Mouse (Mus musculus) lung, postnatal 25 days (tissue): ENCODE measurements around the gene Afg1l.
A peak's percentile ranks its signal among the peaks of the same experiment; 100 is the strongest.

Experiments used
- DNase-seq: peaks from one replicate; pipeline ENCODE4 v3.0.0; 2022; ENCODE audit warnings: low spot score

Gene Afg1l

DNA sequence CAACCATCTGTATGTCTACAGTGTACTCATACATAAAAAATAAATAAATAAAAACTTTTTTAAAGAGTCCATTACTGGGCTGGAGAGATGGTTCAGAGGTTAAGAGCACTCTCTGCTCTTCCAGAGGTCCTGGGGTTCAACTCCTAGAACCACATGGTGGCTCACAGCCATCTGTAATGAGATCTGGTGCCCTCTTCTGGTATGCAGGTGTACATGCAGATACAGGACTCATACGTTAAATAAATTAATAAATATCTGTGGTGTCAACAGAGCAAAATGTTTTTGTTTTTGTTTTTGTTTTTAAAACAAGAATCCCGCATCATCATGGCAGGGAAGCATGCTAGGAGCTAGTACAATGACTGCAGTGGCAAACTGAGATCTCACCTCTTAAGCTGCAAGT is 181.3 kb downstream of the Afg1l start:
- no peak for DNase-seq

DNA sequence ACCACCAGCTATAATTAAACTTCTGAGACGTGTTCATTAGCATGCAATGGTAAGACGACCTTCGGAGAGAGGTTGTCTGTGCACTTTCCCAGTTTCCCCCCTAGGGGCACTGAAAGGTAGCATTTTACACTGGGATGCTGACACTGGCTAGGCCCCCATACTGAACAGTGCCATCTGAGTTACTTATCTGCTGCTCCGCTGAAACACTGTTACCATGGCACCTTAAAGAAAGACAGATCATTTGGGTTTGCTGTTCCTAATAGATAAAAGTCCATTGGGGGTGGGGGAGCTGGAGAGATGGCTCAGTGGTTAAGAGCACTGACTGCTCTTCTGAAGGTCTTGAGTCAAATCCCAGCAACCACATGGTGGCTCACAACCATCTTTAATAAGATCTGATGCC is 181.8 kb downstream of the Afg1l start:
- no peak for DNase-seq

DNA sequence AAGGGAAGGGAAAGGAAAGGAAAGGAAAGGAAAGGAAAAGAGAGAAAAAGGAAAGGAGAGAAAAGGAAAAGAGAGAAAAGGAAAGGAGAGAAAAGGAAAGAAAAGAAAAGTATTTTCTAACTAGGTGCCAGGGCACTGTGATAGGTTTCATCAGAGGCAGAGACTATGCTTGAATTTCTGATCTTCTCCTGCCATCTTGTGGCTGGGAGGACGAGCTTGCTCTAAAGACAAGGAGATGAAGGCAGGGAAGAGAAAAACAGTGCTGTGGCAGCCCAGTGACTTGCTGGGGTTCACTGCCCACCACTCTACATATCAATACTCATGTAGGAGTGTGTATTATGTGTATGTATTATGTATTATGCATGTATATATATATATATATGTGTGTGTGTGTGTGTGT is 183.3 kb downstream of the Afg1l start:
- peak; percentile 56 for DNase-seq

DNA sequence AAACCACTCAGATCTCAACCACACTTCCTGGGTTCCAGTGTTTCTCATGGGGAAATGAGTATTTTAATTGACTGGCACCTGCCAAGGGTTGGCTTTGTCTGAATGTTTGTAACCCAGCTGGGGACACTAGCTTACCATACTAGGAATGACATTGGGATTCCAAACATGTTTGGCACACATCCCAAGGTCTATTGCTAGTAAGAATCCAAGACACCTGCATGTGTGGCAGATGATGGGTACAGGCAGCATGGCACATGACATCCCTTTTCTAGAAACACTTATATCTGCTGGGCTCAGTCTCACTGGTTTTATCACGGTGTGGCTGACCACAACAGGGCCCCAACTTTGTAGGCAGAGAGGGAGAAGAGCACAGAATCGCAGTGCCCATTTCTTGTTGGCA is 184.0 kb downstream of the Afg1l start:
- no peak for DNase-seq

DNA sequence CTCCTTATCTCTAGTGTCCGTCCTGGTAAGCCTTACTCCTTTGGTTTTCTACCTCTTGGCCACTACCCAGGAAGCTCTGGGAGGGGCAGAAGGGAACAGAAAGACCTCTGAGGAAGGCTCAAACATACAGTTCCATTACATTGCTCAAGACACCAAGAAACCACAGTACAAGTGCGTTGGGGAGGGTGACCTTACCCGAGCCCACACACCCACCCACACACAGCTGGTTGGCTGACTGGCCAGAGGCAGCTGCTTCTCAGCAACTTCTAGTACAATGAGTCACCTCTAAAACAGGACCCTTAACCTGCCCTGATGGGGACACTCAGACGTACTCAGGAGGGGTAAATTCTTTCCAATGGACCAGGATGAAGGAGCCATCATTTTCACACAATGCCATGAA is 184.5 kb downstream of the Afg1l start:
- DNase-seq, result peak; percentile 43

DNA sequence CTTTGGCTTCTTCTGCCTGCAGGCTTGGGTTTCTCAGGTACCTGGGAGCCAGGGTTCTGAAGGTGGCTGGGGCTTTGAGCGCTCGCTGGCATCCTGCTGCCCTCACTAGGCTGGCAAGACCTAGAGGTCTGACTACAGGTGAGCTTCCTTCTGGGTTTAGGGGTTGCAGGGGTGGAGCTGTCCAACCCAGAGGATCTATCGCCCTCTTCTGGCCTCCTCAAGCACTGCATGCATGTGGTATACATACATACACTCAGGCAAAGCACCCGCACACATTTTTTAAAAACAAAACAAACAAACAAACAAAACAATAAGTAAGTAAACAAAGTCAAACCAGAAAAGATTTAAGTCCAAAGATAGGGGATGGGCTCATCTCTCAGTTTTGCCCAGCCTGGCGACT is 187.0 kb downstream of the Afg1l start:
- peak; percentile 64 for DNase-seq

DNA sequence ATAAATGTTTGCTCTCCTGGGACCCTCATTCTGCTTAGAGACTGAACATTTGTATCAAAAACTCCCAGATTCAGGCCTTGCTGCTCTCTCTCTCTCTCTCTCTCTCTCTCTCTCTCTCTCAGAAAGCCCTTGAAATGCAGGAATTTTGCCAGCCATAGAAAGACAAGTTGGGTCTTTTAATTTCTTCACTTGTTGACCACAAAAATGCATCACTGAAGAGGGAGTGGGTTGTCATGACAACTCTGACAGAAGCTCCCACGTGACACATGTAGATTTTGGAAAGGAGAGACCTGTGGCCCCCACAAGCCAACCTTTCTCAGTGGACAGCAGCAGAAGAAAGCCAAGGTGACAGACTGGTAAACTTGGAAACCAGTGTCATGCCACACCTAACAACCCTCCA is 190.7 kb downstream of the Afg1l start:
- no peak for DNase-seq

DNA sequence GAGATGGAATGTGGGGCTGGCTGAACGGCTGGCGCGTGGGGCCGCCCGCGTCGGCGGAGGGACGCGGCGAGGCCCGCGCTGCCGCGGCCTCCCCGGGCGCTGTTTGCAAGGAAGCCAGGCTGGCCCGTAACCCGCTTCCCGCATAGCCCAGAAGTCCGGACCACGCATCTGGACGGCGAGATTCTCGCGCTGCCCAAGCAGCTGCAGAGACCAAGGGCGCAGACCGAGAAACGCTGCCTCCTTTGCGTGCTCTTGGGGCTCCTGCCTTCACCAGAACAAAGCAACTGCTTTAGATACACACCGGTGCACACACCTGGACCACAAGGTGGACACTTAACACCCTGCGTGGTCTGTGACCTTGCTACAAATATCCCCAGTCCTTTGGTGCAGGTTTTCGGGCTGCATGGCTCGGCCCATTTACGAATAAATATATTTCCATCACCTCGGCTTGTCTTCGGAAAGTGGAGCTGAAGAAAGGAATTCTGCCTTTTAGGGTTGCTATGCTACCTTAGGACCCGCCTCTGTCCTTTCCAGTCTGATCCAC is 200.0 kb downstream of the Afg1l start:
- DNase-seq, result no peak

DNA sequence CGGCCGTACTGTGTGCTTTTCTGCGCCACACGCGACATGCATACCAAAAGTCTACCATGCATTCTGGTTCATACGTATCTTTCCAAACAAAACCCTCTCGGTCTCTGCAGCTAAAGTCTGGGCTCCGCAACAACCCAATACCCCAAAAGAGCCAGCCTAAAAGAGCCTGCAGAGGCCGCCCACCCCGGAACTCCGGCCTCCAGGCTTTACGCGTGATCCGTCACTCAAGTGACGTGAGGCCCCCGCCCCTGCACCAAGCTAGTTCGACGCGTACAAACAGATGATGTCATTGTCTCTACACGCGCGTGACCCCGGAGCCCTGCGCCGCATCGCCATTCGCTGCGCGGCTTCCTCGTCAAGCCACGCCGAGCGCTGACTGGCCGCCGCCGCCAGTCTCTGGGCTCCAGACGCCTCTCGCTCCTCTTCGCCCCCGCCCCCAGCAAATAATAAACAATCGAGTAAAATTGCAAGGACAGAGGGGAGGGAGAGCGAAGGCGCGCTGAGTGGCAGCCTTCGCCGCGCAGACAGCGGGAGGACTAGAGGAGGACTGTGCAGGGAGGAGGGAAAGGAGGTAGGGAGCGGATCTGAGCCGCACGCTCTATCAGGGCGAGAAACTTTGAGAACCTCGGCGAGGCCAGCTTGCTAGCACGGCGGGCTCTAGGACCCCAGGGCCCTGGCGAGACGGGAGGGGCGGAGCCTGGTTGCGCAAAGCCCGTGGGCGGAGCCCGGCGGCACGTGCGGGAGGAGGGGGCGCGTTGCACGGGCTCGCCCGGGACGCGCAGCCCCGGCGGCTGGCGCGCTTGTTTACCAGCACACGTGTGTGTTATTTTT is 200.7 kb downstream of the Afg1l start:
- peak; percentile 99 for DNase-seq

DNA sequence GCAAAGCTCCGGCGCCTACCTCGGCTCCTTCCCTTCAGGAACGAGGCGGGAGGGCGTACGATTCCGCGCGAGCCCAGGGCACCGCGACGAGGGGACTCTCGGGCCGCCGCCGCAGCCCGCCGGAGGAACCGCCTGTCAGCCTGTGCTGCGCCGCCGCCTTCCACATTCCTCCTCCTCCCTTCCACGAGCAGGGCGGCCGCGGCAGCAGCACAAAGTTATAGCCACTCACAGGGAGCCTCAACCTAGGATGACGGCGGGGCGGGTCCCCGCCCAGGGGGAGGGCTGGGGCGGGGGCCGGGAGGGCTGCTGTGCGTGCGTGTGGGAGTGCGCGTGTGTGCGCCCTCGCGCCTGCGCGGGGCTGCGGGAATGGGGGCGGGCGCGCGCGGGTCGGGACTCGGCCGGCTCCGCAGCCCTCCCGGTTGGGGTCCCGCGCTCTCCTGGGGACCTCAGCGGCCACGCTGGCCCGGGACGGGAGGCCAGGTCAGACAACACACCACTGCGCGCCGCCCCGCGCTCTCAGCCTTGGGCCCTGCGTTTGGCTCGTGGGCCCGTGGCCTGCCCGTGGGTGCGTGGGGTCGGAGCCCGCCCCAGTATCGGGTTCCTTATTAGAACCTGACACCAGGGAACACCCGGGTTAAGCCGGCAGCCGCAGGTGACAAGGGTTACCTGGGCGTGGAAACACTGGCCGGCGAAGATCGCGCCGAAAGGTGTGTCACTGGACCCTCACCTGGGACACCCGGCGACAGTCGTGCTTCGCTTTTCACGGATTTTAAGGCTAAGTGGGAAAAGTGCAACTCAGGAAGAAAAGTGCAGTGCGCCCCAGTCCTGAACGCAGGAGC is 201.6 kb downstream of the Afg1l start, which contains the start of gene Foxo3:
Gene Foxo3 (minus strand): TSS at position 249 of the 839 bp plus-strand sequence.
- DNase-seq, result peak; percentile 92

DNA sequence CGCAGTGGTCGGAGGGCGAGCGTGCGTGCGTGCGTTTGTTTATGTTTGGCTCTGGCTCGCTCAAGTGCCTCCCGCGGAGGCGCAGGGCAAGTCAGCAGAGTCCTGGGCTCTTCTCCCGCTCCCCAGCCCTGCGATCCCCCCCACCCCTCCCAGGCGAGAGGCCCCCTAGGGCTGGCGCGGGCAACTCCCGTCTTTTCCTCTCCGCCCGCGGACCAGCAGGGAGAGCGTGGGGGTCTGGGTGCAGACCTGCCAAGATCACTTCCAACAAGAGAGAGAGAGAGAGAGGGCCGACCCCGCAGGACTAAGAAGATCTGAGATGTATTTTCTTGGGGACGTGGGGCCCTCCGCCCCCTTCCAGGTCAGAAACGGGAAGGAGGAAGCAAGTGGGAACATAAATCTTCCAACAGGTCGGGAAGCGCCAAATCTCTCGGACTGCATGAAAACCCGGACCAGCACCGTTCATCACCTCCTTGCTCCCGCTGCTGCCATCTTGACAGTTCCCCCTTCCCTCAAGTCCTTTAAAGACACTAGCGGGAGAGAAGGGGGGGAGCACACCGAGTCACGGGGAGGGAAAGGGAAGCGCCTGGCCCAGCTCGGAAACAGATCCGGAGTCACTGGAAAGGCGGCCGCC is 202.4 kb downstream of the Afg1l start:
- DNase-seq, result no peak

DNA sequence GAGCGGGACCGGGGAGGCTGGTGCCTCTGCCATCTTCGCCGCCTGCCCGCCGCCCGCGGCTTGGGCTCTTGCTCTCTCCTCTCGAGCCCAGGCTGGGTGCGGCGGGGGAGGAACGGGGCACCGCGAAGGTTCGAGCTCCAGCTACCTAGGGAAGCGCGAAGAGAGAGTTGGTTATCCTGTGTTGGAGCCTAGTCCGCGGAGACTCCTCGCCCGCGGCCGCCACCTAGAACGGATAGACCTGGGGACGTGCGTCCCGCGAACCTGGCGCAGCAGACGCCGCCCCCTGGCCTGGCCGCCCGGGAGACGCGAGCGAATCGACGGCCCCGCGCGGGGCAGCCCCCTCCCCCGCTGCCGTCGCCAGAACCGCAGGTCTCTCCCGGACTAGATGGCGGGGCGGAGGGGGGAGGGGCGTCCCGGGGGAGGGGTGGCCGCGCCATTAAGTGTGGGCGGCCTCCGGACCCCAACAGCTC is 202.9 kb downstream of the Afg1l start:
- DNase-seq, result peak; percentile 55

DNA sequence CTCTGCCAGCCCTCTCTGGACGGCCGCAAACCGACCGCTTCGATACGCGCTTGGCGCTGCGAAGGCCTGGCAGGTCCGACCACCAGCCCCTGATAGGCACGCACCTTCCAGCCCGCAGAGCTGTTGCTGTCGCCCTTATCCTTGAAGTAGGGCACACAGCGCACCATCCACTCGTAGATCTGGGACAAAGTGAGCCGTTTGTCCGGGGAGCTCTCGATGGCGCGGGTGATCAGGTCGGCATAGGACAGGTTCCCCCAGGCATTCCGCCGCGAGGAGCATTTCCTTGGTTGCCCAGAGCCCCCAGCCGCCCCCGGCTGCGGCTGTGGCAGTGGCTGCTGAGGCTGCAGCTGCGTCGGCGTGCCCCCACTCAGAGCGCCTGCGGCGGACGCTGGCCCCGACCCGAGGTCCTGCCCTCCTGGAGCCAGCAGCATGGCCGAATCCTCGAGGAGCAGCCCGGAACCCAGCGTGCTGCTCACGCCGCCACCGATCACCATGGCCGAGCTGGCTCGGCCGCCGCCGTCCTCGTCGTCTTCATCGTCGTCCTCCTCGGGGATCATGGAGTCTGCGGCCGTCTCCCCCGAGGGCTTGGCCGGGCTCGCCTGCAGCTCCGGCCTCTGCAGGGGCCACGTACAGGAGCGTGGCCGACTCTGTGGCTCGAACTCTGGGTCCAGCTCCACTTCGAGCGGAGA is 203.5 kb downstream of the Afg1l start:
- no peak for DNase-seq

DNA sequence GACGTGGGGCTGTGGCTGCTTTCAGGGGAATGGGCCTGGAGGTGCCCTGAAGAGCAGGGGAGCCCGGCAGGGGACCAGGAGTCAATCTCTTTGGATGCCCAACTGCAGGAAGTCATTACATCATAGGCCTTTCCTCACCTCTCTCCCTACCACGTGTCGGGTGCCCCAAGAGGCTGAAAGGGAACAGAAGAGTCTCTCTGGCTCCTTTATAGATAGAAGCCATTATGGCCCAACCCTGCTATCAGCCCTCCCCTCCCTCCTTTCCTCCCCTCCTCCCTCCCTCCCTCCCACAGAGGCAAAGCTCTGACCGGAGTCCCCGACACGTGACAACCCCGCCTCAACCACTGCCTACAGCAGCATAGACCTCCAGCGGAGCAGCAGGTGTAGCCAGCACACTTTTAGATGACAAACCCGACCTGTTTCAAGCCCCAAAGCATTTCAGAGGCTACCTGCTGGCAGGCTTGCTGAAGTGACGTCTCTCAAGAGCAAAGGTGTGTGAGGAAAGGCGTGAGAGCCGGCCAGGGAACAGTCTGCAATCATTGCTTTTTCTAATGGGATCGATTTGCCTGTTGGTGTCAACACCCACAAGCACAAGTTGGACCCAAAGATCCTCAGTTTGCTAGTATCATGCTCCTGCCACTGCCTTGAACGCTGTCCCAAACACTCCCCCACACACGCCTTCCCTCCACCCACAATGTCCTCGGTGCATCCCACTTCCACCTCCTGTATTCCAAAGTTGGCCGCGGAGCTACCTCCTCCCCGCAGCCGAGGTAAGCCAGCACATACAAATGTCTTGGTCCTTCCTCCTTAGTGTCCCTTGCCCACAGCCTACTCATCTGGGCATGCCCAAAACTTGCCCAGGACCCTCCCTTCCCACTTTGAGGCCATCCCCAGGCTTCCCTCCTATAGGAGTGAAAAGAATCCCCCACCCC is 204.3 kb downstream of the Afg1l start:
- DNase-seq, result peak; percentile 72

DNA sequence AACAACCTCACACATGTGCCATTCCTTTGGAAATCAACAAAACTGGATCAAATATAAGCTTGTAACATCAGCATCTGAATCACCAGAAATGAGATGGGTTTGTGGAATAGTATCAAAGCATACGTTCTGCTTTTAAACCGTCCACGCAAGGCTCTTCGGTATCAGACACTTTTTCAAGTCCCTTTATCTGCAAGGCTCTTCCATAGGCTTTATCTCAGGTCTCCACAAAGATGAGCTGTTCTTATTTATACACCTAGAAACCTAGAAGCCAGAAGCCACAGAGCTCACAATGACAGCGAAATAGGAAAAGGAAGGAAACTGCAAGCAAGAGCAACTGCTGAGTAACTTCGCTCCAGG is 205.0 kb downstream of the Afg1l start:
- DNase-seq, result no peak

DNA sequence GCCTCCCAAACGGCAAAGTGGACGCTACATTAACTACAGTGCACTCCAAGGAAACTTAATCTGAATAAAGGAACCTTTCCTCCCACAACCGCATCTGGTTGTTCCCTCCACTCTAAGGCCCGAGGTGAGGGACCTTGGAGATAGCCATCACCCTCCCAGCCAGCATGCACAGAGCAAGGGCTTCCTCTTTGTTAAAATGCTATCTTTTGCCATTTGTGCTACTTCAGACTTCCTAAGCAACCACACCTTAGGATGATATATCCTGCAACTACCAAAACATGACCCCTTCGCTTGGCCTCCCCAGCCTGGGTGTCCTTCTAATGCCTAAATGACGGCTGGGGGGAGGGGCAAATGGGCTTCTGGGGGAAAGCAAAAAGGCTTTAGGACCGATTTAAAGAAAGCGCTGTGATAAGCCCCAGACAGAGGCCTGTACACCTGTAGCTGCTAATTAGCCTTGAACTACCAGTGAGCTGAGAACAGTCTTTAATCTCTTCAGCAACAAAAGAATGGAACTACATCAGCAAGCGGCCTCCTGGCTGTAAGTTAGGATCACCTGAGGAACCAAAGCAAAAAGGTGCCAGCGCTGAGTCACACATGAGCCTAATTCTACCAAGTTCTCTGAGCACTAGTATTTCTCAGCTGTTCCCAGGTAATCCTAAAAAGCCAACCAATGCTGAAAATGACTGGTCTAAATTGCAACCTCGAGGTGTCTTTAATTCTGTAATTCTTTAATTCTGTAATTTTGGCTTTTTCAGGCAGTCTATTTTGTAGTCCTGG is 206.7 kb downstream of the Afg1l start:
- DNase-seq, result no peak

DNA sequence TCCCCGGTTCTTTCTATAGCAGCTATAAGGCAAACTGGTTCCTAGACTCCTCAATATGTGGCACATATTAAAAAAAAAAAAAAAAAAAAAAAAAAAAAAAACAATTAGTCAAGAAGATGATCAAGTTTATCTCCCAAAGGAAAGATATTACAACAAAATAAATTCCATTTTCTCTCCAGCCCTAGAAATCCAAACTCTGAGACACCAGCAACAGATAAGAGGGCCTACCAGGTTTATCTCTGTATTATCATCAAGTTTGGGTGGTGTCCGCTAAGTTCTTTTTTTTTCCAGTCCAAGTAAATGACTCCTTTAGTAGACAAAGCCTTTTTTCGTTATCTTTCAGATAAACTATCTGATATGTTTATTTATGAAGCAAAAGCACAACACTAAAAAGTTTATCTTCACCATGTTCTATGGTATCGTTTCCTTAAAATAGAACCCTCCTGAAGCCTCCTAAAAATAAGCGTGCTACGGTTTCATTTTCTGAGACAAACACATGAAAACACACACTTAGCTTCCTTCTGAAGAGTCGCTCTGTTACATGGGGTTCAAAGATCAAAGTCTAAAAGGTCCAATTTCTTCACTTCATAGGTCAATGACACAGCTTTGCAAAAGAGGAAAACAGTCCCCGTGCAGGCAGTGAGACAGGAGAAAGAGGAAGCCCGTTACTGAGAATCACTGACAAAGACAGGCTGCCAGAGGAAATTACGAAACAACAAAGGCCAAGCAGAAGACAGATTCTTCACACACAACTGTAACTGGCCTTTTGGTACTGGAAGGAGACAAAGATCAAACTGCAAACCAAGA is 207.9 kb downstream of the Afg1l start:
- DNase-seq, result peak; percentile 87

DNA sequence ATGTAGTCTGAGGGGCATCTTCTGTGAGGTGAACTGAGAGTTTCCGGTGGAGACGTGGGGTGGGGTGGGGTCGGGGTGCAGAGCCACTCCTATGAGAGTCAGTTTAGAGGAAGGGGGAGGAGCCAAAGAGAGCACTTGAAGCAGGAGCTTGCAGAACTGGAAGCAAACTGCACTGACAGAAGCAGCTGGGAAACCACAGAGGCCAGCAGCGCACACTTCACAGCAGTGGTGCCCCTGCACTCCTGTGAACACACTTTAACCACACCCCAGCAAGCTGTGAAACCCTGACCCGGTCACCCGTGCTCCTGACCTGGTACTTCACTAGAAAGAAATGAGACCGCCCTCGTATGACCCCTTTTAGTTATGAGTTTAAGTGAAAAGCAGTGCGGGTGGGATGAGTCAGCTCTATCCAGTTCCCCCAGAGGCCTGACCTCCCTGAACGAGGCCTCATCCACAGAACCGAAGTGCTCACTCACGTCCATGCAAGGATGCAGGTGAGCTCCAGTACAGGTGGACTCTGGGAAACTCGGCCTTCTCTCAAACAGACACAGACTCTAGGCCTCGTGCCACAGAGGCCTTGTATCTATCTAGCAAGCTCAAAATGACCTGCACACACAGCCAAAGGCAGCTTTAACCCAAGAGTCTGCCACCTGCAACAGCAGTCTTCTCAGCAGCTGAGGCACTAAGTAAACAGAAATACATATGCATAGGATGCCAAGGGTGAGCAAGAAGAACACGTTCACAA is 208.9 kb downstream of the Afg1l start:
- peak; percentile 86 for DNase-seq
